ENCODE assay signal across 8 mouse cellular contexts in the genomic region with DNA sequence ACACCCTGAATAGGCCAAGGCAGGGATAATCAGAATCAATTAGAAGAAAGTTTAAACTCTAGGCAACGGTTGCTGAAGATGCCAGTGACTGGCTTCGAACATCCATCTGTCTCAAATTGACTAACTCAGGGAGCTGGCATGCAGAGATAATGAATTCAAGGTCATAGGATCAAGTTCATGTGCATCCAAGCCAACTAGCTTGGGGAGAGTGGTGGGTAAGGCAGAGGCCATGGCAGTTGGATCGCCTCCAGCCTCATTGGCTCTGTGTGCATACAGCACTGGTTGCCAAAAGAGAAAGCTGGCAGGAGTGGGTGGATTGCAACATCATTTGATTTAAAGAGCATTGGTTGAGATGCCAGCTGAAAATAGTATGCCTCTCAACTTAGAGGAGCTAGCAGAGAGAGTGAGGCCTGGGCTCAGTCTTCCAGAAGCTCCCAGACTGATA.
DNase-seq lines count a peak whose midpoint lies in the region; ATAC-seq lines count a peak whose summit lies in the region.

No protein-coding gene starts in this region.

- WGBS in midbrain, embryonic 14.5 days: 77% methylated on average over 3 of the region's 3 CpGs
- WGBS in midbrain, embryonic 11.5 days: 81% methylated on average over 3 of the region's 3 CpGs
- 60% methylated on average over 3 of the region's 3 CpGs for WGBS in neural tube, embryonic 15.5 days

- 0 out of 2 replicates have a peak, but pooled peaks have one; percentile 27 for ATAC-seq in midbrain, embryonic 14.5 days (ENCODE audit: low FRiP score, low TSS enrichment)
- no peak for ATAC-seq in midbrain, embryonic 11.5 days (ENCODE audit: low FRiP score)
- peak; percentile 50; the same call in 1 of the 2 replicates for ATAC-seq in common myeloid progenitor, adult 5-6 weeks (replicated peaks; ENCODE audit: low read depth, poor library complexity, severe bottlenecking)
- ATAC-seq in neural tube, embryonic 15.5 days (ENCODE audit: low FRiP score): peak; percentile 90
- ATAC-seq in activated CD4-positive, CD25-positive, alpha-beta regulatory T cell, adult 4 months: no peak
- no peak for ATAC-seq in erythroid progenitor cell, adult 5-6 weeks (replicated peaks; ENCODE audit: low FRiP score, poor library complexity, severe bottlenecking)

- DNase-seq in midbrain, embryonic 14.5 days: peak; percentile 67
- DNase-seq in midbrain, embryonic 11.5 days (ENCODE audit: low spot score, missing footprints): no peak
- peak; percentile 61 to 84 for DNase-seq in heart, postnatal 10 days
- peak; percentile 24 to 64 for DNase-seq in left cerebral cortex, adult 8-10 months (ENCODE audit: low spot score in 2 of 2)

- H3K9me3 ChIP-seq in midbrain, embryonic 14.5 days (ENCODE audit: control insufficient read depth, low read length): no peaks in the 10 kb centered on the region
- no peaks in the 10 kb centered on the region for H3K9me3 ChIP-seq in midbrain, embryonic 11.5 days (ENCODE audit: control insufficient read depth, low read length)
- no peaks in the 10 kb centered on the region for H3K9me3 ChIP-seq in neural tube, embryonic 15.5 days (replicated peaks)

- no peak overlapping the region for H3K27ac ChIP-seq in midbrain, embryonic 14.5 days (replicated peaks; ENCODE audit: low read depth, low read length)
- no peak overlapping the region for H3K27ac ChIP-seq in midbrain, embryonic 11.5 days (ENCODE audit: low read depth, low read length)
- no peak overlapping the region; the same call in 1 of the 2 replicates for H3K27ac ChIP-seq in neural tube, embryonic 15.5 days (replicated peaks)

- no peak overlapping the region for H3K4me2 ChIP-seq in midbrain, embryonic 14.5 days (ENCODE audit: low read length)
- H3K4me2 ChIP-seq in midbrain, embryonic 11.5 days: no peak overlapping the region
- H3K4me2 ChIP-seq in neural tube, embryonic 15.5 days: no peak overlapping the region

- no peak overlapping the region for H3K9ac ChIP-seq in midbrain, embryonic 14.5 days (replicated peaks; ENCODE audit: low read length)
- no peak overlapping the region for H3K9ac ChIP-seq in midbrain, embryonic 11.5 days (ENCODE audit: low read length)
- no peak overlapping the region for H3K9ac ChIP-seq in neural tube, embryonic 15.5 days (replicated peaks)

- no peak overlapping the region for H3K4me3 ChIP-seq in midbrain, embryonic 14.5 days (replicated peaks; ENCODE audit: low read depth, low read length)
- H3K4me3 ChIP-seq in midbrain, embryonic 11.5 days (ENCODE audit: low read depth, low read length): no peak overlapping the region
- no peak overlapping the region for H3K4me3 ChIP-seq in neural tube, embryonic 15.5 days (replicated peaks)

- intact Hi-C loops in heart, postnatal 10 days (cut with DNase I): no loop called here

- no peaks in the 10 kb centered on the region for H3K36me3 ChIP-seq in midbrain, embryonic 14.5 days (ENCODE audit: control insufficient read depth, insufficient read depth, low read length)
- H3K36me3 ChIP-seq in midbrain, embryonic 11.5 days (ENCODE audit: control insufficient read depth, insufficient read depth, low read length): no peaks in the 10 kb centered on the region
- H3K36me3 ChIP-seq in neural tube, embryonic 15.5 days: no peaks in the 10 kb centered on the region

- H3K4me1 ChIP-seq in midbrain, embryonic 14.5 days (ENCODE audit: control insufficient read depth, insufficient read depth, low read length): no peaks in the 10 kb centered on the region
- H3K4me1 ChIP-seq in midbrain, embryonic 11.5 days (ENCODE audit: control insufficient read depth, insufficient read depth, low read length): no peaks in the 10 kb centered on the region
- peaks cover 4% of the 10 kb centered on the region; the same call in 1 of the 2 replicates for H3K4me1 ChIP-seq in neural tube, embryonic 15.5 days

- no peaks in the 10 kb centered on the region for H3K27me3 ChIP-seq in midbrain, embryonic 14.5 days (ENCODE audit: control insufficient read depth, insufficient read depth, low read length)
- no peaks in the 10 kb centered on the region for H3K27me3 ChIP-seq in midbrain, embryonic 11.5 days (ENCODE audit: control insufficient read depth, insufficient read depth, low read length)
- no peaks in the 10 kb centered on the region for H3K27me3 ChIP-seq in neural tube, embryonic 15.5 days (replicated peaks)

Comparison
In these comparisons a context has a peak if more than half of its experiments do, and no peak if none do; other contexts are left out.
1. ATAC-seq: peak in midbrain, embryonic 14.5 days (single experiment), common myeloid progenitor, adult 5-6 weeks (single experiment) and neural tube, embryonic 15.5 days (single experiment); none in midbrain, embryonic 11.5 days (single experiment), activated CD4-positive, CD25-positive, alpha-beta regulatory T cell, adult 4 months (single experiment) and erythroid progenitor cell, adult 5-6 weeks (single experiment).